Mouse (Mus musculus) heart, adult 2 months (tissue): ENCODE measurements around the gene Myl9.

Source experiments
- CTCF ChIP-seq: fragments of 200-600 bp; IDR thresholded peaks from 2 replicates; pipeline ENCODE4 v1.8.1; 2022; ENCODE audit warnings: antibody characterized with exemption, mild to moderate bottlenecking, moderate library complexity
- POLR2A ChIP-seq: fragments of 200-500 bp; IDR thresholded peaks from 2 replicates; pipeline ENCODE4 v1.6.1; 2011; ENCODE audit warnings: mild to moderate bottlenecking, low read depth, low read length, control low read depth; ENCODE audit not compliant: insufficient read depth

GRCm38 (mm10) chr2:156788836-156789235 is 13.6 kb downstream of the Myl9 start:
- no peak for TF ChIP-seq POLR2A
- TF ChIP-seq CTCF = no peak
